Mouse (Mus musculus) kidney, embryonic 16.5 days (tissue): Measurements from ENCODE around the gene Sap30l. TPM values are rescaled to one million over a fixed set of nuclear protein-coding genes. Genes with fewer than 3 reads are reported as not detected.

Experiments used
- ATAC-seq: fragments of 200-750 bp; cut with Nextera tagmentation; 2 replicates; pipeline ENCODE4 v1.8.0; 2017; ENCODE audit warnings: moderate TSS enrichment; ENCODE audit not compliant: low FRiP score, low TSS enrichment
- H3K27ac ChIP-seq: fragments of 300-500 bp; sonication (generic); 2 replicates; pipeline ENCODE4 v1.5.1; 2014; ENCODE audit warnings: low read length
- H3K27me3 ChIP-seq: fragments of 300-500 bp; sonication (generic); 2 replicates; pipeline ENCODE4 v1.6.1; 2014; ENCODE audit warnings: low read length, control low read depth, mixed read lengths; ENCODE audit not compliant: insufficient read depth
- H3K36me3 ChIP-seq: fragments of 300-500 bp; sonication (generic); 2 replicates; pipeline ENCODE4 v1.6.1; 2014; ENCODE audit warnings: low read length, control low read depth, mixed read lengths; ENCODE audit not compliant: insufficient read depth
- H3K4me1 ChIP-seq: fragments of 300-500 bp; sonication (generic); 2 replicates; pipeline ENCODE4 v1.6.1; 2014; ENCODE audit warnings: low read length, control low read depth, mixed read lengths; ENCODE audit not compliant: insufficient read depth
- H3K4me2 ChIP-seq: fragments of 300-500 bp; sonication (generic); replicated peaks from 2 replicates; pipeline ENCODE4 v1.6.1; 2014; ENCODE audit warnings: low read depth, low read length
- H3K4me3 ChIP-seq: fragments of 300-500 bp; sonication (generic); 2 replicates; pipeline ENCODE4 v1.5.1; 2014; ENCODE audit warnings: mild to moderate bottlenecking, low read length
- H3K9ac ChIP-seq: fragments of 300-500 bp; sonication (generic); replicated peaks from 2 replicates; pipeline ENCODE4 v1.6.1; 2014; ENCODE audit warnings: low read length
- H3K9me3 ChIP-seq: fragments of 300-500 bp; sonication (generic); 2 replicates; pipeline ENCODE4 v1.6.1; 2016; ENCODE audit warnings: low read length, control low read depth
- WGBS: fragments of 180-500 bp; shearing (Covaris S2); extraction: QIAGEN DNeasy Blood & Tissue Kit; methylation state at CpG from one replicate; pipeline ENCODE4 v1.1.7; 2014; 5-methylcytosine and 5-hydroxymethylcytosine counted together
- polyA plus RNA-seq: library from polyadenylated mRNA; unstranded; fragments of >200 nt; fragmentation: Nextera tagmentation; extraction: Ambion mirVana; gene quantifications from 2 replicates; pipeline ENCODE4 v1.2.1, GENCODE M21; 2015

Gene Sap30l
- polyA plus RNA-seq, 1 experiment from 2014 or later = 7.1 TPM

GRCm38 (mm10) chr11:57771676-57772075 lies 29.8 kb upstream of the Sap30l start:
- H3K9me3 ChIP-seq = no peaks in the 10 kb centered on the region
- H3K4me2 ChIP-seq = no peak overlapping the region
- no peak overlapping the region for H3K4me3 ChIP-seq
- H3K27ac ChIP-seq = no peak overlapping the region
- peaks cover 20% of the 10 kb centered on the region; the same call in 1 of the 2 replicates for H3K4me1 ChIP-seq
- no peaks in the 10 kb centered on the region for H3K36me3 ChIP-seq
- H3K9ac ChIP-seq = no peak overlapping the region
- no peaks in the 10 kb centered on the region for H3K27me3 ChIP-seq
- ATAC-seq = no peak
- 90% methylated on average over 8 of the region's 8 CpGs for WGBS

DNA sequence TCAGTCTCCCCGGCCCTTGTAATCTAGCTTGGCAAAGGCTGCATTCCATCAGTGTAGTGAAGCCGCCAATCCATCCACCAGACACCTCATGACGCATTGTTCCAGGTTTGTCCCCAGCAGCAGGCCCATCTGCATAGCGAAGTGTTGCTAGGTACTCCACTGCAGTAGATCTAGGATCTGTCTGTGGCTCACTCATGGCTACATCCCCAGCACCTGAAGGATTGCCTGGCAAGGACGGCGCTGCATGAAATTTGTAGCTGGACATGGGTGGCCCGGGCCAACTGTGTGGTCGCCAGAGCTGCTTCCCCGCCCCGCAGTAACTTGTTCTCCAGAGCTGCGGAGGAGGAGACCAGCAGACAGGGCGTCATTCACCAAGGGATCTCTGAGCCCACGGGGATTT lies 28.0 kb upstream of the Sap30l start:
- peak; percentile 40; the same call in 1 of the 2 replicates for ATAC-seq
- Histone ChIP-seq H3K27me3 (no peaks in the 10 kb centered on the region), H3K36me3 (no peaks in the 10 kb centered on the region), H3K4me2 (peak overlapping the region; percentile 14), H3K4me1 (peaks cover 16% of the 10 kb centered on the region; the same call in 1 of the 2 replicates), H3K27ac (no peak overlapping the region), H3K9me3 (no peaks in the 10 kb centered on the region), H3K9ac (no peak overlapping the region), H3K4me3 (no peak overlapping the region)
- WGBS = 19% methylated on average over 13 of the region's 13 CpGs

- Histone ChIP-seq H3K9me3 (no peaks in the 10 kb centered on the region), H3K27me3 (no peaks in the 10 kb centered on the region), H3K9ac (no peak overlapping the region), H3K27ac (peak overlapping the region; percentile 5; the same call in 1 of the 2 replicates), H3K4me3 (no peak overlapping the region), H3K36me3 (no peaks in the 10 kb centered on the region), H3K4me2 (peak overlapping the region; percentile 14), H3K4me1 (peaks cover 16% of the 10 kb centered on the region; the same call in 1 of the 2 replicates)
- 10% methylated on average over 4 of the region's 4 CpGs for WGBS
- ATAC-seq = peak; percentile 55; the same call in 1 of the 2 replicates
Measured at GRCm38 (mm10) chr11:57773936-57774335, 27.5 kb upstream of the Sap30l start.

GRCm38 (mm10) chr11:57775868-57776267 lies 25.6 kb upstream of the Sap30l start:
- WGBS = 63% methylated on average over 6 of the region's 6 CpGs
- no peaks in the 10 kb centered on the region for H3K36me3 ChIP-seq
- H3K4me2 ChIP-seq = no peak overlapping the region
- no peak for ATAC-seq
- H3K27ac ChIP-seq = no peak overlapping the region
- H3K4me3 ChIP-seq = no peak overlapping the region
- no peaks in the 10 kb centered on the region for H3K9me3 ChIP-seq
- peaks cover 16% of the 10 kb centered on the region; the same call in 1 of the 2 replicates for H3K4me1 ChIP-seq
- no peaks in the 10 kb centered on the region for H3K27me3 ChIP-seq
- H3K9ac ChIP-seq = no peak overlapping the region

GRCm38 (mm10) chr11:57776546-57776945 lies 24.9 kb upstream of the Sap30l start:
- Histone ChIP-seq H3K4me2 (no peak overlapping the region), H3K4me3 (no peak overlapping the region), H3K27me3 (no peaks in the 10 kb centered on the region), H3K4me1 (peaks cover 16% of the 10 kb centered on the region; the same call in 1 of the 2 replicates), H3K36me3 (no peaks in the 10 kb centered on the region), H3K27ac (no peak overlapping the region), H3K9ac (no peak overlapping the region), H3K9me3 (no peaks in the 10 kb centered on the region)
- ATAC-seq = no peak
- WGBS = 94% methylated on average over 3 of the region's 3 CpGs

- 25% methylated on average over 5 of the region's 5 CpGs for WGBS
- H3K27me3 ChIP-seq = no peaks in the 10 kb centered on the region
- no peak overlapping the region for H3K4me2 ChIP-seq
- H3K36me3 ChIP-seq = no peaks in the 10 kb centered on the region
- no peak overlapping the region for H3K4me3 ChIP-seq
- no peak overlapping the region for H3K9ac ChIP-seq
- no peak overlapping the region for H3K27ac ChIP-seq
- H3K4me1 ChIP-seq = peaks cover 12% of the 10 kb centered on the region; the same call in 1 of the 2 replicates
- no peaks in the 10 kb centered on the region for H3K9me3 ChIP-seq
- peak; percentile 62 for ATAC-seq
Measured at GRCm38 (mm10) chr11:57778349-57778748, 23.1 kb upstream of the Sap30l start.

GRCm38 (mm10) chr11:57779824-57780223 lies 21.6 kb upstream of the Sap30l start:
- H3K9me3 ChIP-seq = no peaks in the 10 kb centered on the region
- no peaks in the 10 kb centered on the region for H3K4me1 ChIP-seq
- H3K36me3 ChIP-seq = no peaks in the 10 kb centered on the region
- H3K9ac ChIP-seq = no peak overlapping the region
- no peak overlapping the region for H3K27ac ChIP-seq
- no peaks in the 10 kb centered on the region for H3K27me3 ChIP-seq
- ATAC-seq = no peak
- 45% methylated on average over 14 of the region's 14 CpGs for WGBS
- H3K4me3 ChIP-seq = no peak overlapping the region
- no peak overlapping the region for H3K4me2 ChIP-seq

- H3K27ac ChIP-seq = peak overlapping the region; percentile 57
- H3K27me3 ChIP-seq = no peaks in the 10 kb centered on the region
- ATAC-seq = 0 out of 2 replicates have a peak, but pooled peaks have one; percentile 35
- H3K9ac ChIP-seq = no peak overlapping the region
- no peaks in the 10 kb centered on the region for H3K36me3 ChIP-seq
- H3K4me3 ChIP-seq = no peak overlapping the region
- no peak overlapping the region for H3K4me2 ChIP-seq
- H3K4me1 ChIP-seq = peaks cover 8% of the 10 kb centered on the region; the same call in 1 of the 2 replicates
- WGBS = 28% methylated on average over 18 of the region's 18 CpGs
- no peaks in the 10 kb centered on the region for H3K9me3 ChIP-seq
Measured at GRCm38 (mm10) chr11:57786616-57787418, 14.6 kb upstream of the Sap30l start.

GRCm38 (mm10) chr11:57787913-57788312 lies 13.5 kb upstream of the Sap30l start:
- Histone ChIP-seq H3K4me3 (no peak overlapping the region), H3K4me2 (no peak overlapping the region), H3K4me1 (peaks cover 8% of the 10 kb centered on the region; the same call in 1 of the 2 replicates), H3K27me3 (no peaks in the 10 kb centered on the region), H3K9ac (no peak overlapping the region), H3K9me3 (no peaks in the 10 kb centered on the region), H3K36me3 (no peaks in the 10 kb centered on the region), H3K27ac (no peak overlapping the region)
- WGBS = 39% methylated on average over 3 of the region's 3 CpGs
- no peak for ATAC-seq
